Mouse (Mus musculus): ENCODE measurements around the gene Ilkap.

The Ilkap gene

DNA sequence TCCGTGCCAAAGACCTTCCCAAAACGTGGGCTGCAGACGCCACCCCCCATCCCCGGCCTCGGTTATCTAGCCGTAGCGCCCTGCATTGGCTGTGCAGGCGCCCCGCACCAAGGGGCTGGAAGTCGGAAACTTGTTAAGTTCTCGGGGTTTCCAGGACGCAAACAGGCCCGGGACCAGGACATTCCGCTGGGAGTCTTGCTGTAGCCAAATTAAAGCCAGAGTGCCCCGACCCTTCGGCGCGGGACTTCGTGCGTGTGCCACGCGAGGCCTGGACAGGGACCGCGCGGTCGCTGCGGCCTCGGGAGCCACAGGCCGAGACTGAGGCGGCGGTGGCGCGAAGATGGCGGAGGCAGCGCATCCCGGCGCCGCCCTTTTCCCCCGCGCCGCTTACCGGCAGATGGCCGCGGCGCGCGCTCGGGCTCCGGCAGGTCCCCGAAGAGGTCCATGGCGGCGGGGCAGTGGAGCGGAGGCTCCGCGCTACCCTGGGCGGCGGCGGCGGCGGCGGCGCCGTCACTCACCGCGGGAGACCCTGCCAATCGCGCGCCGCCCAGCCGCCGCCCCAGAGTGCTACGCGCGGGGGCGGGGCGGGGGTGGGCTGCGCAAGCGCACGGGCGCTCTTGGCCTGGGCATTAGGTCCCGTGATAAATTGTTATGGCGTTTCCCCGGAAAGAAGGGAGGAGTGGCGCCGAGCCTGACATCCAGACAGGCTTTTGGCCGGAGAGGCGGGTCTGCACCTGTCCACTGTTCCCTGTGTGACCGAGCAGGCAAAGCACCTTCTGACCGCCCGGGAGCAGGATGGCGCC lies at the start of gene Ilkap:
TSS of gene Ilkap (minus strand) at position 556 of the 803 bp plus-strand sequence.
- DNase-seq = peak; percentile 91 to 92

DNA sequence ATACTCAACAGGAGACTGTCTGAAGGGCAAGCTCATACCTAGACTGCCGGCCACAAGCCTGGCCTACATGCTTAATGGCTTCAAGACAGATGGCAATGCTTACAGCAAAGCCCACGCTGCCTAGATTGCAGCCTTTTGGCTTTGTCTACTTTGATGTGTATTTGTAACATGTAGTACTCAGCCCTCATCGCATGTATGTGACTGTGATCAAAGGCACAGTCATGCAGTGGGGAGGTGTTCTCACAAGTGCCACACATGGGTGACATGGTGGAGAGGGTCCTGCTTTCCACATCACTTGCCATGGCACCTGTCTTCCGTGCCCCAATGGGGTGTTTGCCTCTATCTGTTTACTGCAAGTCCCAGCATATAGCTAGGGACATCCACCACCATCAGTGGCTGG lies 47.9 kb upstream of the Ilkap start:
- DNase-seq = no peak

DNA sequence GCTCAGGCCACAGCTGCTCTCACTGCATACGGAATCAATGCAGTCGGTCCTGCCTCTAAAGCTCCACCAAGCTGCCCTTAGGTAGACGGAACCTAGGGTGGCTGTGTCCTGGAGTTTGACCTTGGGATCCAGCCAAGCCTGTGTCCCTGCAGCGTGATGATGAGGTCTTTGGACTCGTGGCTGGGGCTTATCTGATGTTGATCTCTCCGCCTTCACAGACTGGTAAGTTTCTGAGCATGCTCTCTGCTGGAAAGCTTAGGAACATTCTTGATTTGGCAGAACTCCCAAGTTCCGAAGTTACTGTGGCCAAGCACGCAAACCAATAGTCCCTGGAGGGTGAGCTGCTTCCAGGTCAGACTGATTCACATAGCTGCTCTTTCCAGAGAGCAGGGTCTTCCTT lies 47.4 kb upstream of the Ilkap start:
- DNase-seq = peak; percentile 36 to 50

DNA sequence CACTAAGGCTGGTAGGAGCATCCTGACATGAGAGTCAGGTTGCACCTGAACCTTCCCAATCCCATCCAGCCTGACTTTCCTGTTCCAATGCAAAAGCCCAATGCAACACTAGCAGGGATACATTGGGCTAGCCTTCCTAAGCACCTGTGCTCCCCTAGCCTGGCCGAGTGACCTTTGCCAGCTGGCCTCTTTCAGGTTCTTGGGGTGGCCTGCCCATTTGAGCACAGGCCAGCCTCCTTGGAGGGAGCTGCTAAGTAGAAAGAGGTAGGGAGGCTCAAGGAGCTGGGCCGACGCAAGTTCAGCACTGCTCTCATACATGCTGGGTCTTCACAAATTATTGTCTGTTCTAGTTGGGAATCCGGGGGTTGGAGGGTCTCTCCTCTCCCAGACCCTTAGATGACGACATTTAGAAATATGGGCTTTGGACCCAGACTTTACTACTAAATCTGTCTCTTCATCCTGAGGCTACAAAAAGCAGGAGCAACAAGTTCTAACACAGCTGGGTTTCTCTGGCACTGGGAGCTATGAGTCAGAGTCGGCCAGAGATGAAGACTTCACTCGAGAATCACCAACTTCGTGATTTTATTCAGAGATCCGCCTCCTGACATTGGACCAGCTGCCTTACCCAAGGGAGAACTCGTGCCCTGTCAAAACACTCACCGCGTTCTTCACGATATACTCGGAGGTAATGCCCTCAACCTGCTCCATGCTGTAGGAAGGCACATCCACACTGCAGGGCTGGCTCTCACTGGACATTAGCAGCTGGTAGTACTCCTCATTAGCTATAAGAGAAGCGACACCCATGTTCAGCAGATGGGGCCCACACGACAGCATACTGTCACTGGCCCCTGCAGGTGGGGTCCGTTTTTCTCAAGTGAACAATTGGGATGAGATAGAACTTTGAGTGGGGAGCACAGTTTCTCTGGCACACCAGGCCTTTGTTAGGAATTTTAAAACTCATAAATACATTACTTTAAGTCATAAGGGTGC lies 46.5 kb upstream of the Ilkap start:
- no peak for DNase-seq

DNA sequence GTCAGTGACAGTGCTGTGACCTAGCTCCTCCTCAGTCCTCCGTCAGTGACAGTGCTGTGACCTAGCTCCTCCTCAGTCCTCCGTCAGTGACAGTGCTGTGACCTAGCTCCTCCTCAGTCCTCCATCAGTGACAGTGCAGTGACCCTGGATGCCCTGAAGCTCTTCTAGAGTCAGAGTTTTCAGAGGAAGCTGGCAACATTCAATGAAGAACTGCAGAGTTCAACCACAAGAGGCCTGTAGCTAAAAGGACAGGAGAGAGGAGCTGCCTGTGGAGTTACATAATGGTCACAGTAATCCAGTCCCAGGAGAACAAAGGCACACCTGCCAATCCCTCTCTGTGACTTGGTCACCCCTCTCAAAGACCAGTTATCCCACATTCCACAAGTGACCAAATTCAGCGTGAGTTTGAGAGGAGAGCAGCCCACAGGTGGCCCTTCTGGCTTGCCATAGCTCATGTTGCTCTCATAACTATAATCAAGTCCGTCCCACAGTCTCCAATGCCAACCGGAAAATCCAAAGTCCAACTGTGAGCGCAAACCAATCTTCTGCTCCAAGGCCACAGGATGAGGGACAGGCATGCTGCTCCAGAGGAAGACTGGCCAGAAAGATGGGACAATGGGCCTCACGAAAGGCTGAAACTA lies 43.9 kb upstream of the Ilkap start:
- no peak for DNase-seq

DNA sequence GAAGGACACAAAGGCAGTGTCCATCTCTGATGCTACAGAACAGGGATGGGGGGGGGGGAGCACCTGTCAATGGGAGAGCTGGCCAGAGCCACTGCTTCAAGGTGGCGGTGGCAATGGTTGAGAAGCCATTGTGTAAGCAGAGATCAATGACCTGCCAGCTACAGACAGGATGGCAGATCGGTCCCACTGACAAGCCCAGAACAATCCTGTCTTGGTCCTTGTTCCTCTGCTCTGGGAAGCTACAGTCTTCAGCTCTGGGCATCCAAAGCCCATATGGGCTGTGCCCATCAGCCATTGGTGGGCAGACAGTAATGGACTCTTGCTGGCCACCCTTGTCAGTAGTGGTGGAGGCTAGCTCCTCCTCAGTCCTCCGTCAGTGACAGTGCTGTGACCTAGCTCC lies 43.2 kb upstream of the Ilkap start:
- no peak for DNase-seq

DNA sequence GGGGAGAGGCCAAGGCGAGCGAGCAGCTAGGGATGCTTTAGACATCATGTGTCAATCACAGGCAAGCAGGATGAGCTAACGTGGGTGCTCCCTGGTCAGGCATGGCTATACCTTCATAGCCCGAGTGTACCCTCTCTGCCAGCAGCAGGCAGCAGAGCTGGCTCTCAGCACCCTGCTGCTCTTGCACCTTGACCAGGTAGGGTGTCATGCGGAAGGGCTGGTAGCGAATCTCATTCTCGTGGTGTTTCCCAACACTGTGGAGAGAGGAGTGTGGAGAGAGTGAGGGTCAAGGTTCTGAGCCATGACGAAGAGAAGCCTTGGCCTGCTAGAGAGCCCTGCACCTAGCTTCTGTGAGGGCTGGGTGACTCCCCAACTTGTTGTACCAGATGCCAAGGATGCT lies 41.2 kb upstream of the Ilkap start:
- no peak for DNase-seq

DNA sequence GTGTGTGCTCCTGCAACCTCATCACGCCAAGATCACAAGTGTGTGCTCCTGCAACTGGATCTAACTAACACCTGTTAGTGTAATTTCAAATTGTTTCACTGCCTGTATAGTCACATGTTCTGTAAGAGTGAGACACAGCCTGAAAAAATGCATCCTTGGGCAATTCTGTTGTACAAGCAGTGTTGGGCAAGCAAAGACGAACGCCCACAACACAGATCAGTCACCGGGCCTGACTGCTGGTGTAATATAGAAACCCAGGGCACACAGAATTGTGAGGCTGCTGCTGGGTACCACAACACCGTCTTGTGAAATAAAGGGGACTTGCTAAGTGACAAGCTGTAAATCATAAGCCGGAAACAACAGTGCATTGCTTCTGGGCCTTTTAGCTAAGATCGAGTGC lies 39.0 kb upstream of the Ilkap start:
- no peak for DNase-seq

DNA sequence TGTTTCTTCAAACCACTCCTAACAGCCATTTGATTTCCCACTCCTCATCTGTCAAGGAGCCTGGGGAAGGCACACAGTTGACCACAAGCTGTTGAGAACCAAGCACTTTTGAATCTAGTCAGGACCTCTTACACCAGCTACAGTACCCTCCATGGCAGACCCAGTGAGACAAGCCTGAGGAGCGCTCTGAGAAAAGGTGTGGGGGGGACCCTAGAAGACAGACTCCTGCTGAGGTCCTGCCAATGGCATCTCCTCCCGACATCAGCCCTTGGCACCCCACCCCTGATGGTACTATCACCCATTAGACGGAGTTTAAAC lies 38.4 kb upstream of the Ilkap start:
- DNase-seq = no peak

DNA sequence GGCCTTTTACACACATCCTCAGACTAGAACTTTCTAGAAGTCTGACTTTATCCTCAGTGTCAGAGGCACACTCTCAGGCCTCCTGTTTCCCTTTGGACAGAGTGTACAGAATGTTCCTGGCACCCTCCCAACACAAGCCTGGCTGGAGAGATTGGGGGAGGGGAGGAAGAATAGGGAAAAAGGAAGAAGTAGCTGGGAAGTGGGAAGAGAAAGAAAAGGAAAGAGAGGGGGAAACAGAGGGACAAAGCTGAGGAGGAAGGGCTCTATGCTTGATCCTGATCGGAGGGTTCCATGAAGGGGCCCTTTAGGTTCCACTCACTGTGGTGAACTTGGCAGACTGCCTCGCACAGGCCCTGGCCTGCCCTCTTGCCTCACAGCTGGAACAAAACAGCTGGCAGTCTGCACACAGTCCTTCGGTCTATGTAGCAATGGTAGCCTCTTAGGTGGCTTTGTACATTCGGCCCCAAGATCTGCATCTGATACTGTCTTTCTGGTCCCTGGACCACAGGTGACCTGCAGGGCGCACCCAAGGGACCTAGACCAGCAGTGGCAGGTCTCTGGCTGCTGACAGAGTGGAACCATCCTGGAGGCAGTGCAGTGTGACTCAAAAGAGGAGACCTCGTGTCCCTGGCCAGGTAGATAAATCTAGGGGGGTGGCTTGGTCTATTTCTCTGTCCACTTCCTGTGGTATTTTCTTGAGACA lies 37.9 kb upstream of the Ilkap start:
- peak; percentile 78 to 79 for DNase-seq

DNA sequence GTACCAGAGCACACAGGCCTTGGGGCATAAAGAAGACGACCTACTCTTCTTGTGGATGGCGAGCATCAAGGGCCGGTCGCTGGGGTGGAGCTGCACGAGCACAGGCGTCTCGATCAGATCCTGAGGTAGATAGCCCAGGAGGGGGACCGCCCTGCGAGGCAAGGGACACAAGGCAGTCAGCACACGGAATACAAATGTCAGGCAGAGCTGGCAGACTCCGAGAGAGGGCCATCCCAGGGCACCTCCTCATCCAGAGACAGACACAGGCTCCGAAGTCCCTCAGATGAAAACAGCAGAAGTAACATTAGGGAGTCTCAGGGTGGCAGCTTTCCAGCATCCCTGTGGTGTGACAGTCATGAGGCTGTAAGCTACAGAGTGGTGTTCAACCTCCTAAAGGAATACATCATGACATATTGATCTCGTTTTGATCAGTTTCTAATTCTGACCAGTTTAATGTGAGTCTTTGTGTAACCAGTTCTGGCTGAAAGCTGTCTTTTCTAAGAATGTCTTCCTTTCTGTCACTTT lies 37.1 kb upstream of the Ilkap start:
- DNase-seq = peak; percentile 50 to 55

DNA sequence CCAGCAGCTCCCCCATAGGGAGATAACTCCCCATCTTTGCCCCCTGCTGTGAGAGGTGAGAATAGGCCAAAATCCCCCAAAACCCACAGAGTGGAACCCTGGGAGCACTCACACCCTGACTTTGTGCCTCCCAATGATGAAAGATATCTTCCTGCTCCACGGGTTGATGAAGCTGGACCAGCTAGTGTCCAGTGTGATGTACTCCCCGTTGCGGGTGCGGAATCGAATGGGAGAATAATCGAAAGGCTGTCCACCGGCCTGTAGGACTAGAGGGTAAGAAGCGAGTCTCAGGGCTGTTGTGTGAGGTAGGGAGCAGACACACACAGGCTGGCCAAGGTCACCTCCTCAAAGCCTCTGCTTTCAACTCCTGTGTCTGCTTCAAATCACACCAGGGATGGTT lies 36.3 kb upstream of the Ilkap start:
- no peak for DNase-seq

DNA sequence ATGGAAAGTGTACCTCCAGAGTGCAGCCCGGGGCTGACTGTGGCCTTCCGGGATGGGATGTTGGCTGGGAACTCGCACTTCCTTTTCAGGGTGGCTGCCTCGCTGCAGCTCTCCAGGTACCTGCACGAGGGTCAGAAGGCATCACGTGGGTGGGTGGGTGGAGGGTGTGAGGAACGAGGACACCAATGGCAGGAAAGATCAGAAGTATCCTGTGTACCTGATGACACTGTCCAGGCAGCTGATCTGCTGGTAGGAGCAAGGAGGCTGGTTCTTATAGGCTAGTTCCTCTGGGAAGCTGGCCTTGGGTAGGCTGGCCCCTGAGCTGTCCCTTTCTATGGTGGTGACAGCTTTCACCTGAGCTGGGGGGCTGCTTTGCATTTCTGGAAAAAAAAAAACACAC lies 32.1 kb upstream of the Ilkap start:
- DNase-seq = no peak

DNA sequence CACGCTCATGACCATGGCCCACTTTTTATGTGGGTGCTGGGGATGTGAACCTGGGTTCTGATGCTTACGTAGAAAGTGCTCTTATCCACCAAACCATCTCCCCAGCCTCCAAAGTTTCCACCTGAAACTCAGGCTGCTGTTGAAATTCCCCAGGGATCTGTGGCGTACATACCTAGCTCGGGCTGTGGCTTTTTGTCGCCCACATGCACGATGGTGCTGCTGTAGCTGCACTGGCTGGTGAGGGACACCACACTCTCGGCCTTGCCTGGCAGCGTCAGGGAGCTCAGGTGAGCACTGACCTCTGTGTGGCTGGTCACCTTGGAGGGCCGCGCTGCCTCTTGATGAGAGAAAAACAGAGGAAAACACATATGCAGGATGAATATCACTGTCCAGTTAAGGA lies 30.6 kb upstream of the Ilkap start:
- no peak for DNase-seq

DNA sequence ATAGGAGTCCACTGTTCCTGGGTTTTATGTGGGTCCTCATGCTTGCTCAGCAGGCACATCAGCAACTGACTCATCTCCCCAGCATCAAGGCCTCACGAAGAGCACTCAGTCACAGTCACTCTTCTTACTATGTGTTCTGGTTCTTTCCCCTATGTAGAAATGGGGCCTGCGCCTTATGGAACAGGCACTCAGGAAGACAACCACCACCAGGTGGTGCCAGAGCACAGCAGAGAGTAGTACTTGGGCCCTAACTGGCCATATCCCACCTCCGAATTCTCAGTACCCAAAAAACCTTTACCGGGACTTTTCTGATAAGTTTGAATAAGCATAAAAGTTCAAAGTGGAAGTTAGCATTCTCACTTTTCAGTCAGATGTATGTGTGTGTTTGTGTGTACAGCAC lies 30.0 kb upstream of the Ilkap start:
- peak; percentile 93 for DNase-seq

DNA sequence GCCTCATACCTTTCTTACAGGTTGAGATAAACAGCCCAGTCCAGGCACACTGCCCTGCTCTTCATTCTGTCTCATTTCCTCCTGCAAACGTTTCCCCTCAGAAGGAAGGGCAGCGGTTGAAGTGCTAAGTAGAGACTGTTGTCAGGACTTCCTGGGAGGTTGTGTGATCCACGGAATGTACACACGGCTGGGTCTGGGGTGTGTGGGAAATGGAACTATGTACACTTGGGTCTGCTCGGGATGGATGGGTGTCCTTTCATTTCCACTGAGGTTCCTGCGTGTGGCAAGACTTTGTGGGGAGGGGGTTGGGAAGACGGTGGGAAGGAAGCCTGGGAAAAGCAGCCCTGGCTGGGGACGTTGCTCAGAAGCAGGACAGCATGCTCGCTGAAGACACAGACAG lies 27.8 kb upstream of the Ilkap start:
- no peak for DNase-seq

DNA sequence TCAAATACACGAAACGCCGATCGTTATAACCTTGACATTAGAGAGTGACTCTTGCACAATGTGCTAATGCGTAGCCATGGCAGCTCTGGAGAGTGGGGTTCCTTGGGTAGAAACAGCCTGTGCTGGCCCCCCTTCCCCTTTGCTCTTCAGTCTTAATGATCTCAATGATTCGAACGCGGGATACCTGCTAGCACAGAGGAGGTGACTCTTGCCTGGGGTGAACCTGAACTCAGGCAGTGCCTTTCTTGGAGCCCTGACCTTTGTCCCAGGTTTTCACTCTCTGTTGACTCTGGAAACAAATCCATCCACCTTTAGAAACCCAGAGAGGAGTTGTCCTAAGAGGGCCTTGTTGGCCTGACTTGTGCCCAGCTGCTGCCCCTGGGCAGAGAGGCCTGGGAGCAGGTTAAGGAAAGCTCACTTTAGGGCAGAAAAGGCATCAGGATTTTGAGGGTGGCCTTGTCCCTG lies 22.0 kb upstream of the Ilkap start:
- DNase-seq = no peak

DNA sequence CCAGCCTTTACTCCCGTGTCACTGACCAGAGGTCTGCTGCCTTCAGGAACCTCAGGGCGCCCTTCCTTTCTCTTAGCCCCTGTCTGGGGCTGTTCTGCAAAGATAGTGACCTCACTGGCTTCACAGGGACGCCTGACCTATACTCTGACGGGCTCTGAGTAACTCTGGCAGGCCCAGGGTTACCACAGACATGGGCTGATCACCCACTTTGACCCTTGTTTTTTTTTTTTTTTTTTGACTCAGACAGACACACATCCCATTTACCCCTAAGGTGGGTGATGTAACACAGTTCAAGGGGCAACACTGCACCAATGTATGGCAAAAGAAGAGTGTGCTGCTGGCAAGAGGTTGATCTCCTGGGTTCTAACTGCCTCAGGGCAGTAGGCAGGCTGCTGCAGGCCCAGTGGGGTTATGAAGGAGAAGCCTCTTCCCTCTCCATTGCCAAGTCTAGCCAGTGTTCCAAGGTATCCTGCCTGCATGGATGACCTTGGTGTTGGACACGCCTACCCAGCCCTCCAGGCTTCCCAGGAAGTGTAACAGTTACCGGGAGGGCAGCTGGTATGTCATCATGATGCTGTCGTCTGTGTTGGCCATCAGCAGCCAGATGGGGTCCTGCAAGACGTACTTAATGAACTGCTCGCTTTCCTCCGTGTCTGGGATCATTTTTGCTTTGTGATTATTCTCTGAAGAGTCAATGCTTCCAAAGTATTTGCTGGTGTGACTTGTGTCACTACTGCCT lies 21.4 kb upstream of the Ilkap start:
- no peak for DNase-seq

DNA sequence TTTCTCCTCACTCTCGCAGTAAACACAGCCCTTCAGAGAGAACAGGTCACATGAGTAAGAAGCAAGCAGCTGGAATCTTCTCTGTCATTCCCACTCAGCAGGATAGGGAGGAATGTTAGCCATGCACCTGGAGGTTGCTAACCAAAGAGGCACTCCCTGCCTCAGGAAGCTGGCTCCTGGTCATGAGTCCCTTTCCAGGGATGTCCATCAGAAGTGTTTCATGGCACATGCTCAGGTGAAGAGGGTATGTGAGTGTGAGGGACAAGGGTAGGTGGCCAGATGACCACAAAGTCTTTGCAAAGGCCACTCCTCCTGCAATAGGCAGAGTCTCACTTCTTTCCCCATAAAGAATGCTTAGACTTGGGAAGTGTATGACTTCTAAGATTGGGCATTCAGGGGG lies 19.4 kb upstream of the Ilkap start:
- no peak for DNase-seq

DNA sequence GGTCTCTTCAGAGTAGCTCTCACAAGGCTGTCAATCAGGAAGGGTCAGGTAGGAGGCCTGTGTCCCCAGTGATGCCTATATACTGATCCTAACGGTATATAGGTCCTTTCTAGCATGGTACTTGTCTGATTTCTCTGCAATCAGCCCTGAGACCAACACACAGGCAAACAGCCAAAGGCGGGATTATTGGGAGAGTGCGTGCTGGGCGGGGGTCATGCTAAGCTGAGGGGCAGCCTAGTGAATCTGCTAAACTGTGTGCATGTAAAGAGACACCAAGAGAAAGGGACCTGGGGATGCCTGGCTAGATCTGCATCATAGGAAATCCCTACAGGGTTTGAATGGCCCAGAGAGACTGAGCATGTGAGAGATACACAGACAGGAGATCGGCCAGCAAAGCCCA lies 16.7 kb upstream of the Ilkap start:
- DNase-seq = peak; percentile 59 to 60

DNA sequence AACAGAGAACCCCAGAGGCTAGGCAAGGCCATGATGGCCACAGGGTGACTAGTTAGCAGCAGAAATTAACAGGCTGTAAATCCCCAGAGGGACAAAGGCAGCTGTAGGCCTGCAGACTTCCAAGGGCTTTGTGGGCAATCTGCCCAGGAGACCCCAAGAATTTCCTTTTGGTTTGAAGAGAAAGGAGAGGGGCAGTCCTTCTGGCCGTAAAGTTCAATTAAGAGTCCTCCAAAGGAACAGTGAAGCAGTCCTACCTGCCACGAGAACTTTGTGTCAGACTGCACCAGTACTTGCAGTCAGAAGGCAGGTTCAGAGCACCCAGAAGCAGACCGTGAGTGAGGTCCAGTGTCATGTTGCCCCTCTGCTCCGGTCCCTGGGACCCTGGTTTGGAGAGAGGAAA lies 16.3 kb upstream of the Ilkap start:
- peak; percentile 56 to 58 for DNase-seq

Measured in cerebellum, postnatal 10 days (tissue).